Mouse (Mus musculus): ENCODE measurements at regions not wholly inside any gene's neighbourhood (a gene's known extent, or its start where the extent isn't known, plus 50 kb on each side); places are given as distances from the start of the nearest gene placed in this dataset.

DNA sequence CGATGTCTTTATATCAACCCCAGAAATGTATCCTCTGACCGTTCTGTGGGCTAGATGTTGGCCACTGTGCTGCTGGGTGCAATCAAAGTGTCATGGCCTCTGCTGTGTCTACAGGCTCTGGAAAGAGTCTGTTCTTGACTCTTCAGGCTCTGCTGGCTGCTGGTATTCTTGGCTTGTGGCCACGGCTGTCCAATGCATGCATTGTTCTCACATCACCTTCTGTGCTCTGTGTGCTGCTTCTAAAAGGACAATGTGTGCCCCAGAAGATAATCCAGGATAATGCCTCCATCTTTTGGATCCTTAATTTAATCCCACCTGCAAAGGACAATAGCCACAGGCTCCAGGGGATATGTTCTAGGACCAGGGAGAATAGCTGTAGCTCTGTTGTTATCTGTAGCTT lies 77.5 kb upstream of the Dapl1 start:
- DNase-seq, result peak; percentile 43 to 58

DNA sequence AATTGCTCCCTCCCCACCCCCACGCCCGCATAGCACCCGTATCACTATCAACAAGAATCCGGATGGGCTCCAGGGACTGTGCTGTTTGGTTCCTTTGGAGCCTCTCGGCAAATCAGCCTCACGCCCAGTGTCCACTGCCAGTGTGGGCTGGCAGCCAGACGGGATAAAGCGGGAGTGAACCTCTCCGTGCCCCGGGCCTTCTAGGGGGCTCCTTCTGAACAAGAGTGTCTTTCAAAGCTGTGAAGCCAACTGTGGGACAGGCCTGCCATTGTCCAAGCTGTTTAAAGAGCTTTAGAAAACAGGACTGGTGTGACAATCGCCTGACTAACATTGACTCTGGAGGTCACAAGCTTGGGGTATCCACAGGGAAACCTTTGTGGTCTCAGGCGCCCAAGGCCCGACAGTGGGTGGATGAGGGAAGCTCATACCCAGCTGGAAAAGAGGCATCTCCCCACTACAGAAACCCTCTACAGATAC lies 76.9 kb upstream of the Dapl1 start:
- no peak for DNase-seq

GRCm38 (mm10) chr2:59408040-59408587 lies 76.3 kb upstream of the Dapl1 start:
- DNase-seq, result no peak

GRCm38 (mm10) chr2:59414612-59415011 lies 69.8 kb upstream of the Dapl1 start:
- no peak for DNase-seq

DNA sequence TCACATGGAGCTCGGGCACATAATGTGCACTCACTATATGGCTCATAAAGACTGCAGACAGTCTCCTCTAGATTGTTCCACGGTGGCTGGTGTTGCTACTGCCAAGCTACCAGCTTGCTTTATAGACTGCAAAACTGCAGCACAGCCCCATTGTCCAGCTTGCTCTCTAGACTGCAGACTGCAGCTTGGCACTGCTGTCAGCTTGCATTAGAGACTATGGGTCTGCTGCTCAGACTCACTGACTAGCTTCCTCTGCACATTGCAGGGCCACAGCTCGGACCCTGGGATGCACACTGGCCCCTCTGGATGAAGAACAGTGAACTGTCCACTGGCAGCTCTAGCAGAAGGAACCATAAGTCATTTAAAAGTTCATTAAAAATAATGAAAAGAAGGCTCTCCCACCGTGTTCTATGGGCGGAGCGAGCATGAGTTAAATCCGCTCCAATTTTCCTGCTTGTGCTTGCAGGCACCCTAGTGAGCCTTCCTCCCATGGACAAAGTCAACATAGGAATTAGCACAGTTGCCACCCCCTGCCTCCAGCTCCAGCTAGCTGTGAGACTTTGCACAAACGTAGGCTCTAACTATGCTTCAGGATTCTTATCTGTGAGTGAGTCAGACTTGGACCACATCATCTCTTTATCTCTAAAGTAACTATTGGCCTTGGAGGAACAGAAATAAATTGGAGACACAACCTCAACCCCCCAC lies 67.8 kb upstream of the Dapl1 start:
- no peak for DNase-seq

DNA sequence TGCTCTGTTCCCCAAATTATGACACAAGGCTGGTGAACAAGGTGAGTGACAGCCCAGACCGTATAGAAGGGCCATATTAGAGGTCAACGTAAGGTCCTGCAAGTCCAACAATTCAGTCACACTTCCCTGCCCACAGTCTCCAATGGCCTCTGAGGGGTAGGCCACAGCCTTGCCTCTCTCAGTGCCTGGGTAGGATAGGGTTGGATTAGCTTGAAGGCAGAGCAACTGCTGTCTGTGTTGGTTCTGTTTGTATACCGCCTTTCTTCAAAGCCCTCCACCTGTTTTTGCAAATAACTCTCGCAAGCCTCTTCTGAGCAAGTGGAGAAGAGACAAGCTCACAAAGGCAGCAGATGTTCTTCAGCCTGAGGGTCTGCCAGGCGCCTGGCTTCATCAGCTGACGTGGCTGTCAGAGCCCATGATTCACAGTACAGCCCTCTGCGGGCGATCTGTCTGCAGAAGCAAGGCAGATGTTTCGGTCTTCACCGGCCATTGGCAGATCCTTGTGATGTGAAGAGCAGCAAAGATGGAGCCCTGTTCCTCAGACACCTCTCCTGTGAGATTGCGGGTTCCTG lies 67.0 kb upstream of the Dapl1 start:
- no peak for DNase-seq

DNA sequence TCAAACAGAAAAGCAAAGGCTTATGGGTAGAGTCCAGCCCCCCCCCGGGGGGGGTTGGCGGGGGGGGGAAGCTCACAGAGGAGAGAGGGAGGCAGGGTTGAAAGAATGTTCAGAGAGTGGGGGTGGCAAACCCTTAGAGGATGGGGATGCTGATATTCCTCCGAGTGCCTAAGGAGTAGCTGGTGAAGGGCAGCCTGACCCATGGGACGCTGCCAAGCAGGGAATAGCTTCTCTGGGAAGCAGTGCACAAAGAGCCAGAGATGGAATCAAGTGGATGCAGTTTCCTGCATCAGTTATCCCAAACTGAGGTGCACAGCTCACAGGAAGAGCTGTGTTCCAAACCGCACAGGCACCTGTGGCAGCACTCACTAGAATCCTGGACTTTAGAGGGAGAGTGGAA lies 64.0 kb upstream of the Dapl1 start:
- DNase-seq, result peak; percentile 23 to 48

DNA sequence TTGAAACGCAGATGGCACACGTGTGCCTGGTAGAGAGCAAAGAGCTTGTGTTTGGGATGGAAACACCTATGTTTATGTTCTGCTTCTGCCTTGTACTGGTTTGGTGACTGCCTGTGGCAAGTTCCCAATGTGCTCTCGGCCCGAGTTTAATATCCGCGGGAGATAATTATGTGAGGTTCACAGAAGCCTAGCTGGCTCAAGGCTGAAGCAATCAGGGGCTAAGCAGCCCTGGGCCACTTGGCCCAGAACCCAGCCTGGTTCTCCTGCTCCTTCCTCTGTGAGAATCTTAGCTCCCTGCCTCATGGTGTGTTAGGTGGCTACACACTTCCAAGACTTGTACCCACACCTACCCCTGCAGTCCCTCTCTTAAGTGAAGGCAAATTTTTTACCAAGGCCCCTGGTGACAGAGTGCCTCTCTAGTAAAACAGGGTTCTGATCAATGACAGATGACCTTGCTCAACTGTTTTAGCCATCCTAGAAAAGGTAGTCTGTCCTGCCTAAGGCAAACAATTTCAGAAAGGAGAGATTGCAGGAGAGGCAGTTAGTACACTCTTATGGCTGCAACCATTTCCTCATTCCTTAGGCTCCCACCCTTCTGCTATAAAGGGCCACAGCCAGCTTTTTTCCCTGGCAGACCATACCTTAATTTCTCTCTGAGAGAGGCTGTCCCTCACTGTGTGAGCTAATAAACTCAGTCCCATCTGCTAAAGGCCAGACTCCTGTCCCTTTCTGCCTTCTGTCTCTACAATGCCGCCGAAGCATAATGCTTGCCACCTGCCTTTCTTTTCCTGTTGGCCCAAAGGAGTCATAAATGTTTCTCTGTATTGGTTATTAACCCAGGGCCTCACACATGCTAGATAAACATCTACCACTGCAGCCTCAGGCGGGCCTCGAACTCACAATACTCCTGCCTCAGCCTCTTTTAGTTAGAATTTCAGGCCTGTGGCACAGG lies 61.9 kb upstream of the Dapl1 start:
- peak in 1 of 2 experiments; percentile 59 for DNase-seq

DNA sequence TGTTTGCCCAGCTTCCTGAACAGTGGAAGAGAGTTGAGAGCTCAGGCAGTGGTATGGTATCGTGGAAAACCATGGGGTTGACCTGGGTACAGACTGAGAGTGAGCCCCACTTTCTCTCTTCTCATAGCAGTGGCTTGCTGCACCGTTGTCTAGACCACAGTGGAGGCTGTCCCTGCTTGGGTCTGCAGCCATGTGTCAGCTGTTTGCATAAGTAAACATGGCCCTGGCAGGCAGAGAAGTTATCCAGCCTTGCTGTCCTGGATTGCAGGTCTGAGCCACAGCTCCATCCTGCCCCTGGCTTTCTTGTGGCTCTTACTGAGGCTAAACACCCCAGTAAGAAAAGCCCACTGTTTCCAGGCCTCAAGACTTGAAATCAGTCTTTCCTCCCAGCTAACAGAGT lies 60.2 kb upstream of the Dapl1 start:
- no peak for DNase-seq

GRCm38 (mm10) chr2:59424729-59425128 lies 59.7 kb upstream of the Dapl1 start:
- DNase-seq, result peak in 1 of 2 experiments; percentile 30

DNA sequence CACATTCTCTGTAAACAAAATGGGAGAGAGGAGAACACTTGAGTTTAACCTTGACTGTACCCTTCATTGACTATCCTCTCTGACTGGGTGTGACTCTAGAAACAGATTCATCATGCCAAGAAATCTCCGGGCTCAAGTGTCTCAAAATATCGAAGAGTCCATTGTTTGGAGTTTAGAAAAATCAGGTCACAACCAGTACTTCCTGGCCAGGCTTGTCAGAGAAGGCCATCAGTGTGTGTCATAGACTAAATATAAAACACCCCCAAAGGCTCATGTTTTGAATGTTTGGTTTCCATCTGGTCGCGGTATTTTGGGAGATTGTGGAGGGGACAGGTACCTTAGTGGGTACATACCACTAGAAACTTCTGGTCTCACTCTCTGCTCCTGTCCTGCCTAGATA lies 58.6 kb upstream of the Dapl1 start:
- DNase-seq, result no peak

GRCm38 (mm10) chr2:59431466-59431865 lies 53.0 kb upstream of the Dapl1 start:
- DNase-seq, result no peak

DNA sequence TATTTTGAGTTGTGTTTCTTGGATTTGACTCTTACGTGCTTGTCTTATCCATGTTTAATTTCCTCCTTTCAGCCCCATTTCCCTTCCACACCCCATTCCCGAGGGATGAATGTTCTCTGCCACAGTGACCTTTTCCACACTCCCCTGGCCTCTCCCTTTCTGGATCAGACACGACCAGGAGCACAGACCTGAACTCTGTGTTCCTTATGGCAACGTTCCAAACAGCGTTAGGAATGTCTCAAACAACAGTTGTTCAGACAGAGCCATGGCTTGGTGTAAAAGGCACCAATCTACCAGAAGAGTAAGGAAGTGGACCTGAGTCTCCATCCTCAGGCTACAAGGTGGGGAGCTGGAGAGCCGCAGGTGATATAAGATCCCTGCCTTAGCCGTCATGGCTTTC lies 52.6 kb upstream of the Dapl1 start:
- peak in 1 of 2 experiments; percentile 62 for DNase-seq
